Mouse (Mus musculus) layer of hippocampus, adult 9-10 months (tissue): ENCODE data around the gene Aebp2.

Source experiments
- DNase-seq: peaks from one replicate; pipeline ENCODE4 v3.0.0; 2022; ENCODE audit warnings: low spot score

Gene Aebp2

DNA sequence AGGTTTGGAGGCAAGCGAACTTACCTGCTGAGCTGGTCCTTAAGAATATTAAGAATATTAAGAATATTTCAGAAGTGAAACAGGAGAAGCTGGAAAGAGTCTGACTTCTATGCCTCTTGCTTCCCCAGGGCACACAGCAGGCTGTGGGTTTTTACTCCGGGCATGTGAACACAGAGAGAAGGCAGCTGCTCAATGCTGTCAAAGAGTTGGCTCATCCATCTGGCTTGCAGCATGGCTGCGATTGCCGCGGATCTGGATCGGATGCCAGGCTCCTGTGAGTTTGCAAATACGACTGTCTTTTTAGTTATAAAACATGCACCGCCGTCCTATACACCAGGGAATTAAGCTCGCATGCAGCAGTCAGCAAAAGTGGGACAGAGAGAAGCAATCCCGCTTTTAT is 75.5 kb downstream of the Aebp2 start:
- DNase-seq = peak; percentile 61

DNA sequence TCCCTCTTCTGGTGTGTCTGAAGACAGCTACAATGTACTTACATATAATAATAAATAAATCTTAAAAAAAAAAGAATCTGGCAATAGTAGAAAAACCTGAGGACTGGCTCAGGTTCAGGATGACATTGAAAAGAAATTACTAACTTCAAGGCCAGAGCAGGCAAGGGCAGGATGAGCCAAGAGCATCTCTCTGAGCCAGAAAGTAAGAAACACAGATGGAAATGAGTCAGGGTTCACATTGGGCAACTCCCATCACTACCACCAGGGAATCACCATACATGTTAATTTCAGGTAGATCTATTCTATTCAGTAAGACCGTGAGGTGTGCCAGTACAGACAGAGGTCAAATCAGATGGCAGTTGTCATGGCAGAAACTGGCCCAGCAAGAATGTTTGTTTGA is 76.1 kb downstream of the Aebp2 start:
- DNase-seq = no peak

DNA sequence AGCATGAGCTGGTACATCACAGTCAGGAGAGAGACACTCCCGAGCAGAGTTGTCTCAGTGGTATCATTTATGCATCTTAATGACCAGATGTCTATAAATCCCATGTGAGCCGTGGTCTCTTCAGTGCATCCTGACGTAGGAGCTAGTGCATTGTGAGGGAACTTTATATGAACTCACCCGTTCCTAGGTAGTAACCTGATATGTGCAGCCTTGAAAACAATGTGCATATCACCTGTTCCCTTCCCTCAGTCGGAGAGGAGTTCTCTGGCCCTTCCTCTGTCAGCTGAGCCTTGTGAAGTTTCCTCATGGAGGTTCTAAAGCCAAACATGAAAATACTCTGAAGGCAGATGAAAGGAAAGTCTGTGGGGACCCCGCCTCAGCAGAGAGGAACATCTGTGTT is 78.8 kb downstream of the Aebp2 start:
- DNase-seq = no peak

DNA sequence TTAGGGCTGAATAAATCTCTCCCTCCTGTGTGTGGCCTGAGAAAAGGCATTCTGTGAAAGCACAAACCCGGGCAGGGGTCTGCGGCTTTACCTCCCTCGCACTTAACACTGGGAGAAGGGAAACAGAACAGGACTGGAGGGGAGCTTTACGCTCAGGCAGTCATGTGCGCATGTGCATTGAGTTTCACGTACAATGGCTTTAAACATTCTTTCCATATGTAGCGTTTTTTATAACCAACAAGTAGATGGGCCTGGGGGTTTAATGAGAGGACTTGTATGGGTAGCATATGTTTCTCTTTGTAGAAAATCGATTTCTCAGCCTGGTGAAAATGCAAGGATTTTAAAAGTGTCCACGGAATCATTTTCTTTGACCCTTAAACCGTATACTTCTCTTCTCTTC is 82.7 kb downstream of the Aebp2 start:
- DNase-seq = no peak

DNA sequence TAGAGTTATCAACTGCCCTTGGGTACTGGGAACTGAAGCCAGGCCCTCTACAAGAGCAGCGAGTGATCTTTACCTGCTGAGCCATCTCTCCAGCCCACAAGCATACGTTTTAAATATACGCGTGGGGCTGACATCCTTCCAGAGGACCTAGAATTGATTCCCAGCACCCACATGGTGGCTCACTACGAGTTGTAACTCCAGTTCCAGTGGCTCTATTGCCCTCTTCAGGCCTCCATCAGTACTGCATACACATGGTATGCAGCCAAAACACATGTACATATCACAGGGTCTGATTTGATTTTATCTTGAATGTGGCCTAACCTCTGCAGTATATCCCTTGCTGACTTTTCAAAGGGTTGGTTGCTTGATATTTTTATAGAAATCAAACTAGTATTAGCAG is 83.6 kb downstream of the Aebp2 start:
- DNase-seq = no peak

DNA sequence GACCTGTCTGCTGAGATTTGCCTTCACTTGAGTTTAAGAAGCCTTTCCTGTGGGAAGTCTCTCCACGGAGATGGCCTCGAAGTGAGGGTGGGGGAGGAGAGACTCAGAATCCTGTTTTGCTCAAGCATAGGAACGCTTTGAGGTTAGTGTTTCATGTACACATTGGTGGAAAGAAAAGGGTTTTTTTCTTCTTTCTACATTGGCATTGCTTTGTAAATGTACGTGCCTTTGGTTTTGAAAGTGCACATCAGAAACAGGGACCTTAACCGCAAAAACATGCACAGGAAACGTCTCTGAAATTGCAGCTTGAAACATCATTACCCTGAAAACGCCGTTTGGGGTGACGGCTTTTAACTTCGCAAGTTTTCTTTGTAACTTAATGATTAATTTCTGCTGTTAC is 85.6 kb downstream of the Aebp2 start:
- DNase-seq = no peak

DNA sequence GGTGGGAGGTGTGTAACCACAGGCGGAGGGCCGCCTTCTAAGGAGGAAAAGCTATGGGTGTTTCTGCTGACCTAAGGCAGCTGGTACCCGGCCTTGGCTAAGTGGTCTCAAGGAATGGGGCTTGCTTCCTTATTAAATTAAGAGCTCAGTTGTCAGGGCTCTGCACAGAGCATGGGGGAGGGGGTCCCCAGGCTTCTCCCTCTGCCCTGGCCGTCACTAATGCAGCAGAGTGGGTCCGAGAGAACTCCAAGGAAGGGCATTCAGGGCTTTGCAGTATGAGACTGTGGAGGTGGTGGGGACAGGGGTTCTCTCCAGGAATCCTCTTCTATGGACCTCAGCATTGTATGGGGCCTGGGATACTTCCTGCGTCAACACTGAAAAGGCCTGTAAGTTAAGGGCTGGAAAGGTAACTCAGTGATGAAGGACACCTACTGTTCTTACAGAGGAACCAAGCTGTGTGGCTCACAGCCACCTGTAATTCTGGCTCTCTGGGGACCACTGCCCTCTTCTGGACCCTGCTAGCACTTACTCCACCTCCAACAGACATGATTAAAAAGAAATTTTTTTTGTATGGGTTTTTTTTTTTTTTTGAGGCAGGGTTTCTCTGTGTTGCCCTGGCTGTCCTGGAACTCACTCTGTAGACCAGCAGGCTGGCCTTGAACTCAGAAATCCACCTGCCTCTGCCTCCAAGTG is 87.1 kb downstream of the Aebp2 start:
- DNase-seq = no peak

DNA sequence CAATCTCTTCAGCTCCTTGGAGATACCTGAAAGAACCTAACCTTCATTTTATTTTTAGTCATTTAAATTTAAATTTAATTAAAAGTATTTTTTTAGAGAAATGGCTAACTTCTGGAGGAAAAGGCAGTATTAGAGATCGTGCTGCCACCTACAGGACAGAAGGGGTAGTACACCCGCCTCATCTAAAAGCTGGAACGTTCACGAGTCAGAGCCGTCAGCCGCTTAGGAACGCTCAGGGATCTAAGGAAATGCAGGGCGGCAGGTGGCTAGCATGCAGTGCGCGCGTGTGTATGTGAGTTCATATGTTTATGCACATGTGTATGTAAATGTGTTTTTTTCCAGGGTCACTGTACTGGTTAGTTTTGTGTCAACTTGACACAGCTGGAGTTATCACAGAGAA is 90.3 kb downstream of the Aebp2 start:
- DNase-seq = peak; percentile 67

DNA sequence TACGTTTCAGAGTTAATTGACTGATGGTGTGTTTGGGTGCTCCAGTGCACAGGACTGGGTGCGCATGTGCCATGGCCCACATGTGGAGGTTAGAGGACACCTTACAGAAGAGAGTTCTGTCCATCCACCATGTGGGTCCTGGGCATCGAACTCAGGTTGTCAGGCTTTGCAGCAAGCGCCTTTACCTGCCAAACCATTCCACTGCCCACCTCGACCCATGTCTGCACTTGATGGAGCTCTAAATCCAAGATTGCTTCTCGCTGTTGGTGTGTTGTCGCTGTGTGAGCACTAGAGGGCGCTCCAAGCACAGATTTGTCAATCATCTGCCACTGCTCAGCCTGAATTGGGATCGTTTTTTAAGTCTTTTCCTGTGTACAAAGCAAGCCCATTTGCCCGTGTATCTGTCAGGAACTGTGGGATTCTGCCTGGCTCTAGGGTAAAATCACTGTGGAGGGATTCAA is 92.5 kb downstream of the Aebp2 start:
- DNase-seq = peak; percentile 72

DNA sequence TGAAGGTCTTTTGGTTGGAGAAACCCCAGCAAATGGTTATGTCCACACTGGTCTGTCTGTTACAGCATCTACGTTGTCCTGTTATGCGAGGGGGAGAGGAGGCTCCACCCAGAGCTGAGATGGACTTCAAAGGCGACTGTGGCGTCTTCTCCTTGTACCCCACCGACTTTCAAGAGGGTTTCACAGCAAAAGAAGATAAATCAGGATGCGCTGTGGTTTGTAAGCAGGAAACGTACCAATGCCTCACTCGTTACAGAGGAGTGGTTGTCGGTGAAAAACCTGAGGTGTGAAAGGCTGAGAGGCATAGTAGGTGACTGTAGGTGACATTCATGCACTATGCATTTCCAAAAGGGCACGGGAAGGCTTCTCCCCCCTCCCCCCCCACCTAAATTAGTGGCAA is 99.6 kb downstream of the Aebp2 start:
- no peak for DNase-seq
